Mouse (Mus musculus): ENCODE measurements around the gene Zfp804a.

- no peak for TF ChIP-seq EP300 (IDR thresholded peaks at IDR 0.05; ENCODE audit: low read length)
- no peak for TF ChIP-seq CTCF (conservative IDR thresholded peaks at IDR 0.05 in 1 of 2, IDR thresholded peaks at IDR 0.05 in 1 of 2; ENCODE audit: low read depth in 2 of 2, low read length in 2 of 2)
Observed at GRCm38 (mm10) chr2:82253382-82253781, 200.4 kb downstream of the Zfp804a start.

Measured in CH12.LX (cell line).